Mouse (Mus musculus): ENCODE data around the gene Prickle1. TPM values are rescaled to one million over a fixed set of nuclear protein-coding genes. Genes with fewer than 3 reads are reported as not detected.

Prickle1 gene
- total and polyA plus RNA-seq, 2 experiments from 2014 or later, result 15.1 to 15.6 TPM

GRCm38 (mm10) chr15:93513939-93514341 lies 81.8 kb downstream of the Prickle1 start:
- H3K4me2 ChIP-seq (ENCODE audit: low read depth), result no peak overlapping the region
- WGBS, result 7% methylated on average over 10 of the region's 10 CpGs
- H3K4me1 ChIP-seq (ENCODE audit: insufficient read depth), result peaks cover 4% of the 10 kb centered on the region; the same call in 1 of the 2 replicates
- H3K4me3 ChIP-seq (ENCODE audit: low read depth, low read length), result no peak overlapping the region
- TF ChIP-seq CTCF (IDR thresholded peaks at IDR 0.05; ENCODE audit: low read depth), result no peak
- no peak for DNase-seq
- no peaks in the 10 kb centered on the region for H3K36me3 ChIP-seq (ENCODE audit: insufficient read depth)
- H3K27me3 ChIP-seq (ENCODE audit: insufficient read depth, low read length), result peaks cover 12% of the 10 kb centered on the region; the same call in 1 of the 2 replicates
- no peak overlapping the region for H3K27ac ChIP-seq (ENCODE audit: low read depth, low read length)
- no peaks in the 10 kb centered on the region for H3K9me3 ChIP-seq (ENCODE audit: low read length)
- ATAC-seq, result no peak
- no peak overlapping the region for H3K9ac ChIP-seq

- TF ChIP-seq CTCF (IDR thresholded peaks at IDR 0.05; ENCODE audit: low read depth), result no peak
- ATAC-seq, result no peak
- H3K4me1 ChIP-seq (ENCODE audit: insufficient read depth), result no peaks in the 10 kb centered on the region; the same call in 1 of the 2 replicates
- no peak overlapping the region for H3K9ac ChIP-seq
- H3K36me3 ChIP-seq (ENCODE audit: insufficient read depth), result no peaks in the 10 kb centered on the region
- peaks cover 3% of the 10 kb centered on the region; the same call in 1 of the 2 replicates for H3K27me3 ChIP-seq (ENCODE audit: insufficient read depth, low read length)
- H3K4me3 ChIP-seq (ENCODE audit: low read depth, low read length), result no peak overlapping the region
- no peak for DNase-seq
- 35% methylated on average over 9 of the region's 9 CpGs for WGBS
- H3K4me2 ChIP-seq (ENCODE audit: low read depth), result no peak overlapping the region
- no peaks in the 10 kb centered on the region for H3K9me3 ChIP-seq (ENCODE audit: low read length)
- H3K27ac ChIP-seq (ENCODE audit: low read depth, low read length), result no peak overlapping the region
Measured at GRCm38 (mm10) chr15:93512437-93512836, 83.3 kb downstream of the Prickle1 start.

GRCm38 (mm10) chr15:93510690-93511336 lies 84.9 kb downstream of the Prickle1 start:
- 29% methylated on average over 12 of the region's 12 CpGs for WGBS
- Histone ChIP-seq H3K4me2 (ENCODE audit: low read depth) (0 out of 2 replicates have a peak overlapping the region, but pooled peaks have one; percentile 5), H3K4me1 (ENCODE audit: insufficient read depth) (no peaks in the 10 kb centered on the region; the same call in 1 of the 2 replicates), H3K27ac (ENCODE audit: low read depth, low read length) (no peak overlapping the region), H3K9me3 (ENCODE audit: low read length) (no peaks in the 10 kb centered on the region), H3K9ac (no peak overlapping the region), H3K4me3 (ENCODE audit: low read depth, low read length) (no peak overlapping the region), H3K27me3 (ENCODE audit: insufficient read depth, low read length) (no peaks in the 10 kb centered on the region), H3K36me3 (ENCODE audit: insufficient read depth) (no peaks in the 10 kb centered on the region)
- DNase-seq (peak; percentile 23), ATAC-seq (peak; percentile 54)
- no peak for TF ChIP-seq CTCF (IDR thresholded peaks at IDR 0.05; ENCODE audit: low read depth)

GRCm38 (mm10) chr15:93504808-93505207 lies 90.9 kb downstream of the Prickle1 start:
- no peak overlapping the region for H3K27ac ChIP-seq (ENCODE audit: low read depth, low read length)
- H3K9ac ChIP-seq, result no peak overlapping the region
- 92% methylated on average over 17 of the region's 17 CpGs for WGBS
- no peaks in the 10 kb centered on the region for H3K9me3 ChIP-seq (ENCODE audit: low read length)
- no peak overlapping the region for H3K4me3 ChIP-seq (ENCODE audit: low read depth, low read length)
- no peak overlapping the region for H3K4me2 ChIP-seq (ENCODE audit: low read depth)
- H3K36me3 ChIP-seq (ENCODE audit: insufficient read depth), result peaks cover 32% of the 10 kb centered on the region
- DNase-seq (no peak), ATAC-seq (no peak)
- no peaks in the 10 kb centered on the region for H3K4me1 ChIP-seq (ENCODE audit: insufficient read depth)
- H3K27me3 ChIP-seq (ENCODE audit: insufficient read depth, low read length), result no peaks in the 10 kb centered on the region
- no peak for TF ChIP-seq CTCF (IDR thresholded peaks at IDR 0.05; ENCODE audit: low read depth)

- no peaks in the 10 kb centered on the region for H3K27me3 ChIP-seq (ENCODE audit: insufficient read depth, low read length)
- ATAC-seq, result no peak
- no peak for DNase-seq
- no peak overlapping the region for H3K4me2 ChIP-seq (ENCODE audit: low read depth)
- H3K36me3 ChIP-seq (ENCODE audit: insufficient read depth), result peaks cover 36% of the 10 kb centered on the region
- no peak overlapping the region for H3K4me3 ChIP-seq (ENCODE audit: low read depth, low read length)
- H3K27ac ChIP-seq (ENCODE audit: low read depth, low read length), result no peak overlapping the region
- H3K4me1 ChIP-seq (ENCODE audit: insufficient read depth), result no peaks in the 10 kb centered on the region
- WGBS, result 90% methylated on average over 35 of the region's 35 CpGs
- no peak for TF ChIP-seq CTCF (IDR thresholded peaks at IDR 0.05; ENCODE audit: low read depth)
- no peaks in the 10 kb centered on the region for H3K9me3 ChIP-seq (ENCODE audit: low read length)
- H3K9ac ChIP-seq, result no peak overlapping the region
Measured at GRCm38 (mm10) chr15:93503201-93503745, 92.4 kb downstream of the Prickle1 start.

GRCm38 (mm10) chr15:93502703-93503102 lies 93.0 kb downstream of the Prickle1 start:
- no peak for DNase-seq
- no peak overlapping the region for H3K4me2 ChIP-seq (ENCODE audit: low read depth)
- peaks cover 36% of the 10 kb centered on the region for H3K36me3 ChIP-seq (ENCODE audit: insufficient read depth)
- TF ChIP-seq CTCF (IDR thresholded peaks at IDR 0.05; ENCODE audit: low read depth), result peak; percentile 11; the same call in 1 of the 2 replicates
- no peaks in the 10 kb centered on the region for H3K27me3 ChIP-seq (ENCODE audit: insufficient read depth, low read length)
- no peak for ATAC-seq
- H3K27ac ChIP-seq (ENCODE audit: low read depth, low read length), result no peak overlapping the region
- H3K9ac ChIP-seq, result no peak overlapping the region
- WGBS, result 95% methylated on average over 9 of the region's 9 CpGs
- no peak overlapping the region for H3K4me3 ChIP-seq (ENCODE audit: low read depth, low read length)
- H3K9me3 ChIP-seq (ENCODE audit: low read length), result no peaks in the 10 kb centered on the region
- no peaks in the 10 kb centered on the region for H3K4me1 ChIP-seq (ENCODE audit: insufficient read depth)

- Histone ChIP-seq H3K4me3 (ENCODE audit: low read depth, low read length) (no peak overlapping the region), H3K9me3 (ENCODE audit: low read length) (no peaks in the 10 kb centered on the region)
- no peak for DNase-seq
Measured at GRCm38 (mm10) chr15:93499866-93500265, 95.8 kb downstream of the Prickle1 start.

More at GRCm38 (mm10) chr15:93499866-93500265, 95.8 kb downstream of the Prickle1 start:
- Histone ChIP-seq H3K9ac (no peak overlapping the region), H3K27me3 (ENCODE audit: insufficient read depth, low read length) (no peaks in the 10 kb centered on the region), H3K4me1 (ENCODE audit: insufficient read depth) (no peaks in the 10 kb centered on the region), H3K36me3 (ENCODE audit: insufficient read depth) (peaks cover 33% of the 10 kb centered on the region), H3K27ac (ENCODE audit: low read depth, low read length) (no peak overlapping the region), H3K4me2 (ENCODE audit: low read depth) (no peak overlapping the region)
- ATAC-seq, result no peak
- 50% methylated on average over 9 of the region's 9 CpGs for WGBS
- TF ChIP-seq CTCF (IDR thresholded peaks at IDR 0.05; ENCODE audit: low read depth), result no peak

Measured in forebrain, postnatal 0 days (tissue).